Mouse (Mus musculus): ENCODE results near the gene Rftn2. TPM values are rescaled to one million over a fixed set of nuclear protein-coding genes. Genes with fewer than 3 reads are reported as not detected.
"Not testable (repeated sequence)": the region's sequence is repeated elsewhere in the genome, so short reads cannot be mapped to it uniquely, and the experiment has no call there.

Gene Rftn2
- polyA plus RNA-seq, 1 experiment from 2014 or later, result 14.1 TPM

- no peaks in the 10 kb centered on the region for H3K27me3 ChIP-seq (ENCODE audit: control insufficient read depth, insufficient read depth, low read depth, low read length)
- 91% methylated on average over 5 of the region's 5 CpGs for WGBS
Measured at GRCm38 (mm10) chr1:55129716-55130115, 96.9 kb downstream of the Rftn2 start.

GRCm38 (mm10) chr1:55124136-55124535, 102.4 kb downstream of the Rftn2 start:
- H3K9ac ChIP-seq (ENCODE audit: low read length); H3K27ac ChIP-seq (ENCODE audit: low read length); H3K9me3 ChIP-seq (ENCODE audit: control insufficient read depth, low read length); H3K4me1 ChIP-seq (replicated peaks; ENCODE audit: control insufficient read depth, insufficient read depth, low read length); ATAC-seq (ENCODE audit: low read depth); H3K4me2 ChIP-seq (ENCODE audit: low read depth, low read length); H3K27me3 ChIP-seq (ENCODE audit: control insufficient read depth, insufficient read depth, low read depth, low read length); H3K36me3 ChIP-seq (ENCODE audit: control insufficient read depth, insufficient read depth, low read length); H3K4me3 ChIP-seq (ENCODE audit: low read length): not testable (repeated sequence)
- 90% methylated on average over 2 of the region's 2 CpGs for WGBS

More at GRCm38 (mm10) chr1:55129716-55130115, 96.9 kb downstream of the Rftn2 start:
- H3K9me3 ChIP-seq (ENCODE audit: control insufficient read depth, low read length), result no peaks in the 10 kb centered on the region
- H3K36me3 ChIP-seq (ENCODE audit: control insufficient read depth, insufficient read depth, low read length), result no peaks in the 10 kb centered on the region
- no peak overlapping the region for H3K4me3 ChIP-seq (ENCODE audit: low read length)
- H3K4me2 ChIP-seq (ENCODE audit: low read depth, low read length), result no peak overlapping the region
- peaks cover 12% of the 10 kb centered on the region for H3K4me1 ChIP-seq (replicated peaks; ENCODE audit: control insufficient read depth, insufficient read depth, low read length)
- H3K27ac ChIP-seq (ENCODE audit: low read length), result no peak overlapping the region
- no peak for ATAC-seq (ENCODE audit: low read depth)
- no peak overlapping the region for H3K9ac ChIP-seq (ENCODE audit: low read length)

- H3K27ac ChIP-seq (ENCODE audit: low read length), result no peak overlapping the region
- no peak overlapping the region for H3K9ac ChIP-seq (ENCODE audit: low read length)
- 82% methylated on average over 2 of the region's 2 CpGs for WGBS
- no peaks in the 10 kb centered on the region for H3K4me1 ChIP-seq (replicated peaks; ENCODE audit: control insufficient read depth, insufficient read depth, low read length)
- H3K27me3 ChIP-seq (ENCODE audit: control insufficient read depth, insufficient read depth, low read depth, low read length), result no peaks in the 10 kb centered on the region
- no peak overlapping the region for H3K4me2 ChIP-seq (ENCODE audit: low read depth, low read length)
- H3K36me3 ChIP-seq (ENCODE audit: control insufficient read depth, insufficient read depth, low read length), result no peaks in the 10 kb centered on the region
- no peak for ATAC-seq (ENCODE audit: low read depth)
- H3K4me3 ChIP-seq (ENCODE audit: low read length), result no peak overlapping the region
- H3K9me3 ChIP-seq (ENCODE audit: control insufficient read depth, low read length), result 0 out of 2 replicates have a peak, but pooled peaks cover 2% of the 10 kb centered on the region
Measured at GRCm38 (mm10) chr1:55123561-55123960, 103.0 kb downstream of the Rftn2 start.

DNA sequence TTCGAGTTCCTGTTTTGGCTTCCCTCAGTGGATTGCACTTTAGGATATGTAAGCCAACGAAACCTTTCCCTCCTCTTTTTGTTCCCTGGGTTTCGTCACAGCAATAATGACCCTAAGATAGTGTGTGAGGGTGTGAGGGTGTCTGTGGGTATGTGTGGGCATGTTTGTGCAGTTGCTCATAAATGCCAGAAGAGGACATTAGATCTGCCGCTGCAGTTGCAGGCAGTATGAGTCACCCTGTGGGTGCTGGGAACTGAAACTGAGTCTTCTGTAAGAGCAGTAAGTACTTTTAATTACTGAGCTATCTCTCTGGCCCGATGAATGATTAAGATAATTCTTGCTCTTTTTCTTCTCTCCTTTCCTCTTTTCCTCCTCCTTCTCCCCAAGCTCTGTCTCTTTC, 103.5 kb downstream of the Rftn2 start:
- no peak overlapping the region for H3K9ac ChIP-seq (ENCODE audit: low read length)
- no peak overlapping the region for H3K4me3 ChIP-seq (ENCODE audit: low read length)
- ATAC-seq (ENCODE audit: low read depth), result no peak
- WGBS, result 83% methylated on average over 5 of the region's 5 CpGs
- no peaks in the 10 kb centered on the region for H3K36me3 ChIP-seq (ENCODE audit: control insufficient read depth, insufficient read depth, low read length)
- no peak overlapping the region for H3K27ac ChIP-seq (ENCODE audit: low read length)
- no peaks in the 10 kb centered on the region for H3K27me3 ChIP-seq (ENCODE audit: control insufficient read depth, insufficient read depth, low read depth, low read length)
- no peak overlapping the region for H3K4me2 ChIP-seq (ENCODE audit: low read depth, low read length)
- H3K9me3 ChIP-seq (ENCODE audit: control insufficient read depth, low read length), result 0 out of 2 replicates have a peak, but pooled peaks cover 2% of the 10 kb centered on the region
- no peaks in the 10 kb centered on the region for H3K4me1 ChIP-seq (replicated peaks; ENCODE audit: control insufficient read depth, insufficient read depth, low read length)

Other genes starting within 250 kb of the Rftn2 start
- gene Sf3b1, start 199.3 kb downstream of the Rftn2 start, polyA plus RNA-seq (2015; fragmentation: Nextera tagmentation; extraction: Ambion mirVana), result 293 and 321 TPM in 2 replicates
- 18.0 and 19.2 TPM in 2 replicates for gene Coq10b, start 174.0 kb downstream of the Rftn2 start, polyA plus RNA-seq (2015; fragmentation: Nextera tagmentation; extraction: Ambion mirVana)
- gene Hspe1, start 138.7 kb downstream of the Rftn2 start, polyA plus RNA-seq (2015; fragmentation: Nextera tagmentation; extraction: Ambion mirVana), result 245 and 281 TPM in 2 replicates
- gene Hspd1, start 138.5 kb downstream of the Rftn2 start, polyA plus RNA-seq (2015; fragmentation: Nextera tagmentation; extraction: Ambion mirVana), result 253 and 283 TPM in 2 replicates
- 143 and 145 TPM in 2 replicates for gene Mob4, start 95.6 kb downstream of the Rftn2 start, polyA plus RNA-seq (2015; fragmentation: Nextera tagmentation; extraction: Ambion mirVana)
- gene Mars2, start 10.4 kb upstream of the Rftn2 start, polyA plus RNA-seq (2015; fragmentation: Nextera tagmentation; extraction: Ambion mirVana), result 2.4 TPM in 2 replicates
- gene Boll, start 136.7 kb upstream of the Rftn2 start, polyA plus RNA-seq (2015; fragmentation: Nextera tagmentation; extraction: Ambion mirVana), result 0.08 and 0.31 TPM in 2 replicates
- gene Plcl1, start 179.1 kb upstream of the Rftn2 start, polyA plus RNA-seq (2015; fragmentation: Nextera tagmentation; extraction: Ambion mirVana), result 1.9 and 2.0 TPM in 2 replicates